Mouse (Mus musculus): ENCODE measurements around the gene Hist1h2bf. TPM values are rescaled to one million over a fixed set of nuclear protein-coding genes. Genes with fewer than 3 reads are reported as not detected.
"Not testable (repeated sequence)": the region's sequence is repeated elsewhere in the genome, so short reads cannot be mapped to it uniquely, and the experiment has no call there.

Gene Hist1h2bf
- polyA plus RNA-seq, 1 experiment from 2014 or later: 1.3 TPM

DNA sequence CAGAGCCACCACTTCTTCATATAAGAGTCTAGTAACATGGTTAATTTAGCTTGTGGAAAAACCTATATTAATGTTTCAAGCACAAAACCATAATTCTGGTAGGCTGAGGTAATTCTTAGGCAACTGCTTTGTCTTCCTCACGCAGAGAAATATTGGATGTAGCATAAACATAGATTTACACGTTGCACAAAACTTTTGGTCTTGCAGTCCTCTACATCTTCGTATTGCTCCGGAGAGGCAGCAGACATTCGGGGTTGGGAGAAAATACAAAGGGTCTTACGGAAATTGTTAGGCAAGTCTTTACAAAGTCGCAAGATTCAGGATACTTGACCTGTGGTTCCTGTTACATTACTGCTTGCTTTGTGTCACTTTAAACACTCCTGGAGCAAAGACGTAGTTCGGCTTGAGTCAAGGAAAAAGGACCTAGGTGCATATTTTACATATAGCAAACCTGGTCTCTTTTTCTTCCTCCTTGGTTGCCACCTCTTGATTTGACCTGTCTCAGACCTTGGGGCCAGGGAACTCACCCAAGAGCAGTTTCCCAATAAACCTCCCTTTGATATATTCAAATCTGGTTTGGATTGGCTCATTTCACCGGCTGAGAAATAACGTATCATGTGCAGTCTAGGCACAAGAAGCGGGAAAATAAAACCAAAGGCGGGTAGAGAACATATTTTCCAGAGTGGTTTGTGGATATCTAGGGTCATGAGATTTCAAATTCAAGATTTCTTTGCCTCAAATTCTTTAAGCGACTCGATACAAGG, 39.4 kb downstream of the Hist1h2bf start:
- TF ChIP-seq CTCF (IDR thresholded peaks at IDR 0.05; ENCODE audit: low read depth): no peak
- Histone ChIP-seq H3K4me3 (ENCODE audit: low read depth, low read length) (peak overlapping the region; percentile 45), H3K4me2 (replicated peaks; ENCODE audit: low read depth) (peak overlapping the region; percentile 82), H3K9ac (ENCODE audit: low read depth, low read length) (peak overlapping the region; percentile 43; the same call in 1 of the 2 replicates), H3K9me3 (ENCODE audit: control insufficient read depth) (no peaks in the 10 kb centered on the region), H3K27ac (ENCODE audit: low read depth, low read length) (peak overlapping the region; percentile 51), H3K4me1 (replicated peaks; ENCODE audit: control insufficient read depth, insufficient read depth, low read length) (peaks cover 3% of the 10 kb centered on the region; the same call in 1 of the 2 replicates), H3K36me3 (ENCODE audit: control insufficient read depth, insufficient read depth) (no peaks in the 10 kb centered on the region), H3K27me3 (replicated peaks; ENCODE audit: control insufficient read depth, insufficient read depth, low read length) (no peaks in the 10 kb centered on the region)
- peak; percentile 48 for ATAC-seq
- WGBS: under 1% methylated on average over 15 of the region's 15 CpGs

DNA sequence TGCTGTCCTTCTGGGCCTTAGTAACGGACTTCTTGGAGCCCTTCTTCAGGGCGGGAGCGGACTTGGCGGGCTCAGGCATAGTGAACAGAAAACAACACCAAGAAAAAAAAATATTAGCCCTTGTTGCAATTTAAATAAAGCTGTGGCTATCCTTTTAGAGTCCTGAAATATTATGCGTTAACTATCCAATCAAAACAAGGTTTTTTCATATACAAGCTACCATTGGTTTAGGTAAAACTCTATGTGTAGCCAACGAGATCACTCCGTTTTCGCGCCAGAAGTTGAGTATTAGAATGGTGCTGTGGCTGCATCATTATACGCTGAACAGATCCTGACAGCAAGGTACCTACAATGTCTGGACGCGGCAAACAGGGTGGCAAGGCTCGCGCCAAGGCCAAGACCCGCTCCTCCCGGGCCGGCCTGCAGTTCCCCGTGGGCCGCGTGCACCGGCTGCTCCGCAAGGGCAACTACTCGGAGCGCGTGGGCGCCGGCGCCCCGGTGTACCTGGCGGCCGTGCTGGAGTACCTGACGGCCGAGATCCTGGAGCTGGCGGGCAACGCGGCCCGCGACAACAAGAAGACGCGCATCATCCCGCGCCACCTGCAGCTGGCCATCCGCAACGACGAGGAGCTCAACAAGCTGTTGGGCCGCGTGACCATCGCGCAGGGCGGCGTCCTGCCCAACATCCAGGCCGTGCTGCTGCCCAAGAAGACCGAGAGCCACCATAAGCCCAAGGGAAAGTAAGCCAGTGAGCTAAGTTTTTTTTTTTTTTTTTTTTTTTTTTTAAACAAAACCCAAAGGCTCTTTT, 40.2 kb downstream of the Hist1h2bf start, which contains the start of gene Hist1h2af:
TSS of gene Hist1h2af (plus strand) at position 347 of the 808 bp plus-strand sequence.
- under 1% methylated on average over 25 of the region's 53 CpGs for WGBS
- peak; percentile 20 for TF ChIP-seq CTCF (IDR thresholded peaks at IDR 0.05; ENCODE audit: low read depth)

DNA sequence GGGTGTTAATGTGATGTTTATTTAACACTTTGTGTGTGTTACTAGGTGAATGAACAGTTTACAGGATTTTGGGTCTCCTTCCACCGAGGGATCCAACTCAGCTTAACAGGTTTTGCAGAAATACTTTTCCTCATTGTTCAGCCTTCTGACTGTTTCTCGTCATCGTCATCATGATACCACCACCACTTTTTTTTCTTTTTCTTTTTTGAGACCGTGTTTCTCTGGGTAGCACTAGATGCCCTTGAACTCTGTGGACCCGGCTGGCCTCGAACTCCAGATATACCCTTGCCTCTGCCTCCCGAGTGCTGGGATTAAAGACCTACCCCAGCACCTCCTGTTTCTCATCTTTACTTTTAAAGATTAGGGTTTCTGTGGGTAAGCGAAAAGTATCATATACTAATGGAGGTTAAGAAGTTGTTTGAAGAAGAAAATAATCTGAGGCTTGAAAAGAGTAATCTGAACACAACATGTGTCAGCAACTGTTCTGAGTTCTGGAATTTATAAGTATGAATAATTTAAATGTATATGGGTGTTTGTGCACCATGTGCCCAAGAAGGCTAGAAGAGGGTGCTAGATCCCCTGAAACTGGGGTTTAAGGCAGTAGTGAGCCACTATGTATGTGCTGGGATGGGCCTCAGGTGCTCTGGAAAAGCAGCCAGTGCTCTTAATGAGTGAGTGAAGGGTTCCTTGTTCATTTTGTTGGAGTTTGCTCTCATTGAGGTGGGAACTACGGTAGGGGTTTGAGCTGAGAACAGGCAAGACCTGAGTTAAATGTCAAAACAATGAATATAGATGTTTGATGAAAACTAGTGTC, 41.5 kb downstream of the Hist1h2bf start:
- Histone ChIP-seq H3K27ac (ENCODE audit: low read depth, low read length) (0 out of 2 replicates have a peak overlapping the region, but pooled peaks have one; percentile 96), H3K9ac (ENCODE audit: low read depth, low read length) (no peak overlapping the region; the same call in 1 of the 2 replicates), H3K9me3 (ENCODE audit: control insufficient read depth) (no peaks in the 10 kb centered on the region), H3K4me2 (replicated peaks; ENCODE audit: low read depth) (peak overlapping the region; percentile 74), H3K36me3 (ENCODE audit: control insufficient read depth, insufficient read depth) (no peaks in the 10 kb centered on the region), H3K4me1 (replicated peaks; ENCODE audit: control insufficient read depth, insufficient read depth, low read length) (peaks cover 3% of the 10 kb centered on the region; the same call in 1 of the 2 replicates), H3K4me3 (ENCODE audit: low read depth, low read length) (peak overlapping the region; percentile 49), H3K27me3 (replicated peaks; ENCODE audit: control insufficient read depth, insufficient read depth, low read length) (no peaks in the 10 kb centered on the region)
- ATAC-seq: no peak
- 17% methylated on average over 9 of the region's 9 CpGs for WGBS
- TF ChIP-seq CTCF (IDR thresholded peaks at IDR 0.05; ENCODE audit: low read depth): no peak

More for the DNA sequence above, 40.2 kb downstream of the Hist1h2bf start, which contains the start of gene Hist1h2af:
- ATAC-seq: 0 out of 2 replicates have a peak, but pooled peaks have one; percentile 22
- Histone ChIP-seq H3K4me3 (ENCODE audit: low read depth, low read length) (peak within 1 kb of the TSS; percentile 45), H3K9ac (ENCODE audit: low read depth, low read length) (peak within 1 kb of the TSS; percentile 43; the same call in 1 of the 2 replicates), H3K27ac (ENCODE audit: low read depth, low read length) (peak within 1 kb of the TSS; percentile 51), H3K4me2 (replicated peaks; ENCODE audit: low read depth) (peak within 1 kb of the TSS; percentile 82)
- not testable (repeated sequence) for H3K4me1 ChIP-seq (replicated peaks; ENCODE audit: control insufficient read depth, insufficient read depth, low read length); H3K36me3 ChIP-seq (ENCODE audit: control insufficient read depth, insufficient read depth); H3K27me3 ChIP-seq (replicated peaks; ENCODE audit: control insufficient read depth, insufficient read depth, low read length); H3K9me3 ChIP-seq (ENCODE audit: control insufficient read depth)

DNA sequence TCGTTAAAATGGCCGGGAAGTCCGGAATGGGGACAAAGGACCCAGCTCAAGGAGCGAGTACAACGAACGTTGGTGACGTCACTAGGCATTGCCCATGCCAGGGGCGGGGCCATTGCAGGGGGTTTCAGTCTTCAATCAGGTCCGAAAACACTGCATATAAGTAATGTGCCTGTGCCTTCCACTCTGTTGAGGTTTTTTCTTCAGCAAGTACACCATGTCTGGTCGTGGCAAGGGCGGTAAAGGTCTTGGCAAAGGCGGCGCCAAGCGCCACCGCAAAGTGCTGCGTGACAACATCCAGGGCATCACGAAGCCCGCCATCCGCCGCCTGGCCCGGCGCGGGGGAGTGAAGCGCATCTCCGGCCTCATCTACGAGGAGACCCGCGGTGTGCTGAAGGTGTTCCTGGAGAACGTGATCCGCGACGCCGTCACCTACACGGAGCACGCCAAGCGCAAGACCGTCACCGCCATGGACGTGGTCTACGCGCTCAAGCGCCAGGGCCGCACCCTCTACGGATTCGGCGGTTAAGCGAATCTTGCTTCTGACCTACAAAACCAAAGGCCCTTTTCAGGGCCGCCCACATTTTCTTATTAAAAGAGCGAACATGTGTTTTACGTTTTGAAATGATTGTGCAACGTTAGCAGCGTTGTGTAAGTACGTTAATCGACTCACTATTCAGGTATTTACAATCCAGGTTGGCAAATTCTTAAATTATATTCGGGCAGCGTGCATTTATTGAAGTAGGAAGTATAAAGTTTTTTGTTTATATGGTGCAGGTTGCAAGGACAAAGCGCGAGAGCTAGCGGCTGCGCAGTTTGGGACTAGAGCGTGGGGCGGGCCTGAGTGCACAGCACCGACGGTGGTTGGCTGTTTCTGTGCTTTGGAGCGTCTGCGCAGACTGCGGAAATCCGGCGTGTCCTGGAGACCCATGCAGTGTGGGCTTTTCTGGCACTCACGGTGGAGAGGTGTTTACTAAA, 42.8 kb downstream of the Hist1h2bf start, which contains the start of gene Hist1h4h:
TSS of gene Hist1h4h (plus strand) at position 150 of the 975 bp plus-strand sequence.
- H3K4me3 ChIP-seq (ENCODE audit: low read depth, low read length): peak within 1 kb of the TSS; percentile 49
- H3K27me3 ChIP-seq (replicated peaks; ENCODE audit: control insufficient read depth, insufficient read depth, low read length): no peaks in the 10 kb centered on the region
- peak within 1 kb of the TSS; percentile 65 for H3K9ac ChIP-seq (ENCODE audit: low read depth, low read length)
- H3K36me3 ChIP-seq (ENCODE audit: control insufficient read depth, insufficient read depth): no peaks in the 10 kb centered on the region
- WGBS: under 1% methylated on average over 53 of the region's 70 CpGs
- H3K4me2 ChIP-seq (replicated peaks; ENCODE audit: low read depth): peak within 1 kb of the TSS; percentile 74
- H3K9me3 ChIP-seq (ENCODE audit: control insufficient read depth): no peaks in the 10 kb centered on the region
- H3K27ac ChIP-seq (ENCODE audit: low read depth, low read length): peak within 1 kb of the TSS; percentile 96
- peak; percentile 71 for ATAC-seq
- TF ChIP-seq CTCF (IDR thresholded peaks at IDR 0.05; ENCODE audit: low read depth): no peak
- peaks cover 7% of the 10 kb centered on the region; the same call in 1 of the 2 replicates for H3K4me1 ChIP-seq (replicated peaks; ENCODE audit: control insufficient read depth, insufficient read depth, low read length)
